Mouse (Mus musculus) gastrocnemius, postnatal 14 days (tissue): ENCODE data around the gene Dnajb8. TPM values are rescaled to one million over a fixed set of nuclear protein-coding genes. Genes with fewer than 3 reads are reported as not detected.

Experiments used
- DNase-seq: peaks from one replicate; pipeline ENCODE4 v3.0.0; 2021; ENCODE audit warnings: mixed read lengths
- intact Hi-C: fragments of 180-260 bp; cut with DNase I; formaldehyde crosslinking; loops from one replicate; pipeline ENCODE4 v1.15.1; 2025; ENCODE audit warnings: low total_unique reads
- long read RNA-seq, 2 experiments: library from polyadenylated mRNA; stranded (forward); transcript quantifications; one replicate each; pipeline ENCODE4 v2.0.0; 2021
- total RNA-seq, 2 experiments: library from RNA; stranded (reverse); gene quantifications; 2 replicates each; pipeline ENCODE4 v1.2.3; 2021

The Dnajb8 gene
- not detected for total RNA-seq
- long read RNA-seq, experiment 1: 0 reads
- long read RNA-seq, experiment 2: 0 reads

DNA sequence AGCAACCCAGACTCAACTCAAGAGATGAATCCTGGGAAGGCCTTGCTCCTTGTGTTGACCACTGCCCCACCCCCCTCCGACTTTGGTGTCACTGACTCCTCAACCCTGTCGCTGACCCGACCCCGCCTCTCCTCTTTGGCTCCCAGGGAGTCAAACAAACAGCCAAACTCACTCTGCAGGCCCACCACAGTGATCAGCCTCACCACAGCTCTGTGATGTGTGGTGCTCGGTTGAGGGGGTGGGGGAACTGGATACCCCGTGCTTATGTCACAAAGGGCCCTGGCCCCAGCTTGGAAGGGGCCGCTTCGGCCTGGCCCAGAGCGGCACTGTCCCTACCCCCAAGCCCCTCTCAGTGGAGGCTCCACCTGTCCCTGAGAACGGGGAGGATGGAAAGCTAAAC, at the start of gene Dnajb8:
Gene Dnajb8 (plus strand): TSS at position 301 of the 400 bp plus-strand sequence.
- intact Hi-C loops: no loop called here
- DNase-seq: no peak

DNA sequence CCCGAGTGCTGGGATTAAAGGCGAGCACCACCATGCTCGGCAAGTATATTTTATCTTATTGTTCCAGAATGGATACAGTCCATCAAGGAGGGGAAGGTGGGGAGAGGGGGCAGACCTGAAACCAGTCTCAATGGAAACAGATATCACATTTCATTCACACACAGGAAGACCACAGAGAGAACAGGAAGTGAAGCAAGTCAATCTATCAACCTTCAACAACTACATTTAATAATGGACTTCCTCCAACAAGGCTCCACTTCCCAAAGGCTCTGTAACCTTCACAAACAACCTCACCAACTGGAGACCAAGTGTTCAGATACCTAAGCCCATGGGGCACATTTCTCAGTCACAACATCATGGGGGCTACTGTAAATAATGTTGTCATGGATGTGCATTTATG, 47.9 kb upstream of the Dnajb8 start:
- intact Hi-C loops: no loop called here
- no peak for DNase-seq

DNA sequence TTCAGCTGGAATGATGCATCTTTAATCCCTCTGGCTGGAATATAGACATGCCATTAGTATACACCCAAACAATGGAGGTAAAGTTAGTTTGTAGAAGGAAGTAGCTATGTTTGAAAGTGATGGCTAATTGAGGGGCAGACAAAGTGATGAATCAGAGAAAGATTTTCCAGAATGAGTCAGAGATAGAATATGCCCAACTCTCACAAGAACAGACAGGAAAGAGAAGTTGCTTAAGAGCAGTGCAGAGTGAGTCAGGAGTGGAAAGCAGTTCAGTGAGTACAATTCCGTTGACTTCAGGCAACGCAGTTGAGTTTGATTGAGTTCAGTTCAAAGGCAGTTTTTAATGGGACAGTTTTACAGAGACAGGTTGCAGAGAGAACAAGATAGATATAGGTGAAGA, 47.4 kb upstream of the Dnajb8 start:
- intact Hi-C loops: no loop called here

DNA sequence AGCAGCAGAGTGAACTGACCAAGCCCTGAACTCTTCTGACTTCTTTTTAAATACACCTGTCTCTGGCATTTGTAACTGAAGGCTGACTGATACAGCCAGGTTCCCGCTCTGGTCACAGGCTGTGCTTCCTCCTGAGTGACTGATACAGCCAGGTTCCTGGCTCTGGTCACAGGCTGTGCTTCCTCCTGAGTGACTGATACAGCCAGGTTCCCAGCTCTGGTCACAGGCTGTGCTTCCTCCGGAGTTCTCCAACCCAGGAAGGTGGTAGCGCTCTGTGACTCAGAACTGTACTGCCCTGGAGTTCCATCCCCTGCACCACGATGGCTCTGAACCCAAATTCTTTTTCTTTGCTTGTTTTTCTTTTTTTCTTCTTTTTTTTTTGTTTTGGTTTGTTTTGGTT, 37.4 kb upstream of the Dnajb8 start:
- no peak for DNase-seq
- intact Hi-C loops: loop anchor here (5.0 to 10.0 kb wide), 4 partner anchors 58 to 310 kb away; no protein-coding TSS in a partner anchor

More for the DNA sequence above, 47.4 kb upstream of the Dnajb8 start:
- DNase-seq: no peak

DNA sequence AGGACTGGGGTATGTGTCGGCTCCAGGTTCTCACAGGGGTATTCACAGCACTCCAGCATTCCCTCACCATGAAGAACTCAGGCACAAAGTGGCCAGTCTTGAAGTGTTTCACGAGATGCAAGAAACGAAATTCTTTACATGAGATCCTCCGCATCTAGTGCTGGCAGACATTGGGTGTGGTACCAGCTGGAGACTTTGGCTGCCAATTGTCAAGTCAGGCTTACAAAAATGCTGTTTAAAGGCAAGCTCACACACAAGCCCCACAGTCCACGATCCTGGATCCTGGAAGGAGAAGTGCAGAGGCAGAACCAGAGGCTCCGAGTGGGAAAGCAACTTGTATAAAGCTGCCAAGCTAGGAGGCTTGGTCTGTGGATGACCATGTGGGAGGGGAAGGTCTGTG, 33.9 kb upstream of the Dnajb8 start:
- DNase-seq: no peak
- intact Hi-C loops: loop anchor here (5.0 to 10.0 kb wide), 4 partner anchors 54 to 307 kb away; no protein-coding TSS in a partner anchor

DNA sequence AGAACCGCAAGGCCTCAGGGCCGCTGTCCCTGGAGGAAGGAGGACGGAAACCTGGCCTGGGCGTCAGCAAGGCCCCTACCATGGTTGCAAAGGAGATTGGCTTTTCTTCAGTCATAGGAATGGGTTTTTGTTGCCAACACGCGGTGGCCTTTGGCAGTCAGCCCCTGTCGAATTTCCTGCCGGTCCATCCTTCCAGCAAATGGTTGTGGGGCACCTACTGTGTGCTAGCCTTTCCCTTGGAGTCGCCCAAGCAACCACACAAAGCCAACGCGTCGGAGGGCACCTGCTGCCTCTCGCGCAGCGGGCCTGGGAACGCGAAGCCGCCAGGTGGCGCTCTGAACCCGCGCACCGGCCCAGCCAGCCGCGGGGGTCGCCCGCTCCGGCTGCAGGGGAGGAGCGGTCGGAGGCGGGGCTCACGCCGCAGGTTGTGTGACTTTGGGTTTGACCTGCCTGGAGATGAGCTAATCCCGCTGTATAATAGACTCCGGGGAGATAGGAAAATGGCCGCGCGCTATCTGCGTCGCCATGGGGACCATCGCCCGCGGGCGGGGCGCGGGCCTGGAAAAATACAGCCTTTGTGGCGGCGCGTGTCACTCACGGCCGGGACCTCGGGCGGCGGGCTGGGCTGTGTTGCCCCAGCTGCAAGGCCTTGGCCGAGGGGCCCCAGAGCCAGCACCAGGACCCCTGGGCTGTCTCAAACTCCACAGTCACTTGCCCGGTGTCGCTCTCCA, 32.6 kb upstream of the Dnajb8 start:
- peak; percentile 51 for DNase-seq
- intact Hi-C loops: loop anchor here (5.0 to 10.0 kb wide), 5 partner anchors 53 to 305 kb away; no protein-coding TSS in a partner anchor

DNA sequence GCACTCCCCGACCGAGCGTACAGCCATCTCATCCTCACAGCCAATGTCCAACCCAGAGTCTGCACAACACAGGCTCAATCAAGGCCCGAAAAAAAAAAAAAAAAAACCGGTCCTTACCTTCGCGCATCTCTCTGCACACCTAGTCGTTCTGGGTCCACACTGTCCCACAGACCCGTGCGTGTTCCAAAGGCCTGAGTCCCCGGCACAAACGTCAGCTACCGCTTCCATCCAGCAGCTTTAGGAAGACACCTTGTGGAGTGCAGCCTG, 32.1 kb upstream of the Dnajb8 start:
- intact Hi-C loops: loop anchor here (10.0 kb wide), 1 partner anchor 225 kb away; no protein-coding TSS in a partner anchor
- DNase-seq: no peak

DNA sequence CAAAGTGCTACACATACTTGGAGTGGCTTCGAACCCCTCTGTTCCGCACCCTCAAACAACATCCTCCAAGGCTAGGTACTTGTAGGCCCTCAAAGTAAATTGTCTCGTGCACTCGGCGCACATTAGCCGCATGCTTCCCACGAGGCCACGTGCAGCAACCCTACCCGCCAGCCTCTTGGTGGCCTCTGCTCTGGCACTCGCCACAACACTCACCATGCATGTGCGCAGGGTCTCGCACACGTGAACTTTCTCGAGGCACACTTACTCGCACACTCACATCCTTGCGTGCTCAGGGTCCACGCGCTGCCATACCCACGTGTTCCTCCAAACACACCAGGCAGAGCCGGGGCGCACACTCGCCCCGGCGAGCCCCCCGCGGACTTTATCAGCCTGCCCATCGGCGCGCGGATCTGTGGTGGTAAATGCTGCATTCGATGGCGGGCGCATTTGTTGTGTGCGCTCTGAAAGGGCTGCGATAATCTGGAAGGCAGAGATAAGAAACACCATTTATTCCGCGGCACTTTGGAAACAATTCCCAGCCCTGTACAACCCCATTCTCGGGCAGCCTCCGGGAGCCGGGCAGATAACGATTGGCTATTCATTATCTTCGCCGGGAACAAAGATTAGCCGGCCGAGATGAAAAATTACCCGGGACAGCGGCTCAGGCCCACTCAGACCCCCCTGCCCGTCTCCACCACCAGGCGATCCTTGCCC, 31.6 kb upstream of the Dnajb8 start:
- no peak for DNase-seq
- intact Hi-C loops: loop anchor here (10.0 kb wide), 1 partner anchor 224 kb away; no protein-coding TSS in a partner anchor

DNA sequence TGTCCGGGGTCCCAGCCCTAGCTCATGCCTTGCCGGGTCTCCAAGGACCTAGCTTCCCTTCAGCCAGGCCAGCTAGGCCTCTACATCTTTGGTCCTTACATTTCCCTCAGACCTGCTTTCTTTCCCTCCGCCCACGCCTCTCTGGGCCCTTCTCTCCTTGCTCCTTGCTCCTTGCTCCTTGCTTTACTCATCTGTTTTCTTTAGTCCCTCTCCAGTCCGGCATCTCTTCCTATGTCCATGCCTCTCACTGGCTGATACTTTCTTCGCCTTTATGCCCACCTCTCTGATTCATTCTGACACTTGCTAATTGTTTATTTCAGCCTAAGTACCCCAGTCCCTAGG, 31.1 kb upstream of the Dnajb8 start:
- DNase-seq: no peak
- intact Hi-C loops: loop anchor here (10.0 kb wide), 1 partner anchor 224 kb away; no protein-coding TSS in a partner anchor

DNA sequence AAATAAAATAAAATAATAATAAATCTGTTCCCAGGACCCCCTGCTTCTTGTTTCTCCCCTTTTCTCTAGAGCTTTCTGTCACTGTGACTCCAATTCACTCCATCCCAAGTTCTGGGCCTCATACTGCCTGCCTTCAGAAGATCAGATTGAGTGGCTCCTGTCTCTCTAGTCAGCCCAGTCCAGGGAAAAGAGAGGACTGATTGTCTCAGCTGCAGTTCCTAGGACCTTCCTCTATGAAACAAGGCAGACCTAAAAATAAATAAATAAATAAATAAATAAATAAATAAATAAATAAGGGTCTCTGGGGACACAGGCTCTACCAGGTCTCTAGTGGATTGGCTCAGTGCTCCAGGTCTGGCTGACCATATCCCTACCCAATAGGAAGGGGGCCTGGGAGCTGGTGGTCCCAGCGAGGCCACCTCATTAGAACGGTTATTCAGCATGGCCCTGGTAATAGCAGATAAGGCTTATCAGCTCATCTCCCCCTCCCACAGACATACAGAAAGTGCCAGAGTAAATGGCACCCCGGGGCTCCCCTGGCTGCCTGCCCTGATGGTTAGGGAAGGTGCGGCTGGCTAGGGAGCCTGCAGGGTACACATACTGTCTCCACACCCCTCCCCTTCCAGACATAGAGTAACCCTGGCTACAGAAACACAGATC, 30.5 kb upstream of the Dnajb8 start:
- intact Hi-C loops: loop anchor here (10.0 kb wide), 1 partner anchor 223 kb away; no protein-coding TSS in a partner anchor
- no peak for DNase-seq

DNA sequence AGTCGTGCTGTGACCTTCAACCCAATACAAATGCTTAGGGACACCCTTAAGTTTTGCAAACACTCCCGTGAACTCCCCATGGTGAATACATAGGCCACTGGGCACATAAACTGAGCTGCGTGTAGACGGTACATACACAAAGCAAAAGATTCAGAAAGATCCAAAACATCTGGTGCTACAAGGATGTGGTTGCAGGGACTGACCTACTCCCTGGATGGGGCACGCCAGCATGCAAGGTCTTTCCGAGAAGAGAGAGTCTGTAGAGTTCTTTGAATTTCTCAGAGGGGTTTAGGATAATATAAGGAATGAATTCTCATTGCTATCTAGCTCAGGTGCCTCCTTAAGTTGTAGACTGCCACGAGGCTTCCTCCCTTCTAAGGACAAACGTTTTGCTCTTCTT, 29.3 kb upstream of the Dnajb8 start:
- DNase-seq: no peak
- intact Hi-C loops: loop anchor here (10.0 kb wide), 1 partner anchor 222 kb away; no protein-coding TSS in a partner anchor

DNA sequence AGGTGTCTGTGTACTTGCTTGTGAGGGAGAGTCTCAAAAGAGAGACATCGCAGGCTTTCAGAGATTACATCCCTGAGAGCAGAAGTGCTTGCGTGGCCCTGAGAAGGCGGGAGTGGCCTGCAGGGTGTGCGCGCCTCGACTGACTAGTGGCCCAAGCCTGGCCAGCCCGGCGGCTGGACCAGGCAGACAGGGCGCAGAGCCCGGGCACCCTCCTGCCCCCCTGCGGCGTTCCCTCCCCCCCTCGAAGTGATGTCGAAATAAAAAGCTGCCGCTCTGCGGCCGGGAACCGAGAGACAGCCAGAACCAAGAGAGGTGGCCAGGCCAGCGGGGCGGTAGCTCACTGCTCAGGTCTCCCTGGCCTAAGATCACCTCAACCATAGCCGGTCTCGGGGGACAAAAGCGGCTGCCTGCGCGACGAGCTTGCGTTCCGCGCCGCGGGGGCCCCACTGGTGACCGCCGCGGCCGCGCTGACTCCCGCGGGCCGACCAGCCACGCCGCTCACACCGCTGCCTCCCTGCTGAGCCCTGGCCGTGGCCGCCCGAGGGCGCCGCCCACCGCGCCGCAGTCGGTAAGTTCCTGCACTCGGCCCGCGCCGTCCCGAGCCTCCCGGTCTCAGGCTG, 28.5 kb upstream of the Dnajb8 start, which contains the start of gene Gata2:
Gene Gata2 (plus strand): TSS at position 459 of the 620 bp plus-strand sequence.
- no peak for DNase-seq
- intact Hi-C loops: loop anchor here (10.0 kb wide), 1 partner anchor 221 kb away; no protein-coding TSS in a partner anchor

DNA sequence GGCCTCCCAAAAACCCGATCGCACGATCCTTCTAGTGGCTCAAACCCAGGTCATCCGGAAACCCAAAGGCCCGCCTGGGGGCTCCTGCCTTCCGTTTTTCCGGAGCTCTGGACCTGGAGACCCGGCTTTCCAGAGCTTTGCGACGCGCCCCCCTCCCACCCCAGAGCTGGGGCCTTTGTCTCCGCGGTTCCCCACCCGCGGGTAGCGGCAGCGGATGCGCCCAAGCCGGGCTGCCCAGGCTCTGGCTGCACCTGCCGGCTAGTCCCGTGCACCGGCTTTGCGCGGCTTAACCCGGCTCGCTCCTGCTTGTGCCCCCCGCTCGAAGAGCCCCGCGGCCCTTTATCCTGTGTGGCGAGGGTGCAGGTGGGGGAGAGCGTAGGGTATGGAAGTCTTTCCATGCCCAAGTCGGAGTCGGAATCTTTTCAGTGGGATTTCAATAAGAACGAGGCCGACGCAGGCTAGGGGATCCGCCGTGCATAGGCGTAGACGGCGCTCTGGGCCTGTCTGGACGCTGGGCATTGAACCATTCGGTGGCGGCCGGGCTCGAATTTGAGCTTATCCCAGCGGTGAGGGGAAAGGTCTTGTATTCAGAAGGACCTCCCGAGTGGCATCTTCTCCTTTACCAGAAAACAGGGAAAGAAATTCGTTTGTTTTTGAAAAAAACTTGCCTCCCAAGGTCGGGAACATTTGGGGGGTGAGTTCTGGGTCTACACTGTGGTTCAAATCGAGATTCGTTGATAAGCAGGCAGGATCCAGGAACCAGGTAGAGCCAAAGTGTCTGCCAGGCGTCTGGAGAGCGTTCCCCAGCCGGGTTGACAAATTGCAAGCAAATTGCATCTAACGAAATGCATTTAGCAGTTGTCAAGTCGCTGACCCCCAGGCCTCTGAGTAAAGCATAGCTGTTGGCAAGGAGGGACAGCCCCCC, 27.8 kb upstream of the Dnajb8 start:
- intact Hi-C loops: loop anchor here (10.0 kb wide), 1 partner anchor 220 kb away; no protein-coding TSS in a partner anchor
- DNase-seq: no peak

DNA sequence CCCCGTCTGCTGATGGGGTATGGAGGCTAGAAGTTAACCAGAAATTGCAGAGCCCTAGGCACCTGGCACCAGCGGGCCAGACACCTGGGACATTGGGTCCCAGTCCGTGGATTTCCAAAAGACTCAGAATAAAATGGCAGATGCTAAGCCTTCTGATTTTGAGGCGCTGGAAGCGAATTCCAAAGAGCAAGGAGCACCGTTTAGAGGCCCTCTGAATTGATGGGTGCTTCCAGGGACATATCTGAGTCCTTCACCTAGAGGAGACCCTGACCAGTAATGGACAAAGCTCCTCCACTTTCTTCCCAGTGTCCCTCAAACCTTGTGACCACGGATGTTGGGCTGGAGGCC, 27.1 kb upstream of the Dnajb8 start:
- intact Hi-C loops: loop anchor here (10.0 kb wide), 1 partner anchor 220 kb away; no protein-coding TSS in a partner anchor
- DNase-seq: no peak

DNA sequence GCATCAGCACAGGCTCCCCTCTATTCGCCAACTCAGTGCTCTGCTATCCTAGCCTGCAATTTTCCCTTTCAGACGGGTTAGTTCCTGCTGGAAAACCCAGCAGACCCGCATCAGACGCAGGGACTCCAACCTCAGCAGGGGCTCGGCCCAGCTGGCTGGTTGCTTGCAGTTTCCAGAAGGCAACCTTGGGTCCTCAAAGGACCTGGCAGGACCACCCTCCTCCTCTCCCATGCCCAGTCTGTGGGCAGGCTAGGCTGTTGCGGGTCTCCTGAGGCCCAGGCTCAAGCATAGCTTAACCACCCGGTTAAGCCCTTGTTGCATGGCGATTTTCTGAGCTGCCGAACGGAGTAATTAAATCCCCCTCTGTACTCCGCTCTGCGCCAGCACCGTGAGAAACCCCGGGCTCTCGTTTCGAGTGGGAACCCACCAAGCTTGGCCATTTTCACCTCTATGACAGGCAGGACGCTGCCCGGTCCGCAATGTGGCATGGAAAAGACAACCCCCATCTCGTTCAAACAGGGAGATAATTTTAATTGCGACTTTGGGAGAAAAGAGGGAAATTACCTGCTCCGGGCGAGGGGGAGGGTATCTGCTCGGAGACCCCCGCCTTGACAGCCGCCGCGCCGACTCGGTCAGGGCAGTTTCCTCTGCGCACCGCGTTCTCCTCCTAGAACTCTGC, 25.9 kb upstream of the Dnajb8 start:
- DNase-seq: no peak
- intact Hi-C loops: loop anchor here (10.0 kb wide), 1 partner anchor 219 kb away; no protein-coding TSS in a partner anchor

DNA sequence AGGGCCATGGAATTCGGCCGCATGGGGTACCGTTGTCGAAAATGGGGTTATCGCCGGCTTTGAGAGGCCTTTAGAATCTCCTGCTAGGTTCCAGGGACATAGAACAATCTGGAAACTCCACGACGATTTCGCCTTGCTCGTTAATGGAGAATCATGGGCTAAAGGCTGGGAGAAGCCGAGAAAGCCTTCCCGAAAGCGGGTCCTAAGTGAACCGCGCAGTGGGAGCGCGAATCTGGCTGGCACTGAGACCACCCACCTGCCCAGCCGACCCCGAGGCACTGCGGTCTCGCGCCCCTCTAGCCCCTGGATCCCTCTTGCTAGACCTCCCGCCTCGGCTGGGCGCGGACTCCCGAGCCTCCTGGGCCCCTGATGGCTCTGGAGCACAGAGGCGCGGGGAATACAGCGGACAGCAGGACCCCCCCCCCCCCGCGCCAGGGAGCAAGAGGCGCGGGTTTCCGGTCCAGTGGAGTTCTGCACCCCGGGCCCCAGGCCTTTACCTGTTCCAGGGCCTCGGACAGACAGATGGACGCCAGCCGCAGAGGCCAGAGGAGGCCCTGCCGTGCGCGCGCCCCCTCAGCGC, 25.2 kb upstream of the Dnajb8 start:
- intact Hi-C loops: loop anchor here (10.0 kb wide), 1 partner anchor 218 kb away; no protein-coding TSS in a partner anchor
- DNase-seq: no peak

DNA sequence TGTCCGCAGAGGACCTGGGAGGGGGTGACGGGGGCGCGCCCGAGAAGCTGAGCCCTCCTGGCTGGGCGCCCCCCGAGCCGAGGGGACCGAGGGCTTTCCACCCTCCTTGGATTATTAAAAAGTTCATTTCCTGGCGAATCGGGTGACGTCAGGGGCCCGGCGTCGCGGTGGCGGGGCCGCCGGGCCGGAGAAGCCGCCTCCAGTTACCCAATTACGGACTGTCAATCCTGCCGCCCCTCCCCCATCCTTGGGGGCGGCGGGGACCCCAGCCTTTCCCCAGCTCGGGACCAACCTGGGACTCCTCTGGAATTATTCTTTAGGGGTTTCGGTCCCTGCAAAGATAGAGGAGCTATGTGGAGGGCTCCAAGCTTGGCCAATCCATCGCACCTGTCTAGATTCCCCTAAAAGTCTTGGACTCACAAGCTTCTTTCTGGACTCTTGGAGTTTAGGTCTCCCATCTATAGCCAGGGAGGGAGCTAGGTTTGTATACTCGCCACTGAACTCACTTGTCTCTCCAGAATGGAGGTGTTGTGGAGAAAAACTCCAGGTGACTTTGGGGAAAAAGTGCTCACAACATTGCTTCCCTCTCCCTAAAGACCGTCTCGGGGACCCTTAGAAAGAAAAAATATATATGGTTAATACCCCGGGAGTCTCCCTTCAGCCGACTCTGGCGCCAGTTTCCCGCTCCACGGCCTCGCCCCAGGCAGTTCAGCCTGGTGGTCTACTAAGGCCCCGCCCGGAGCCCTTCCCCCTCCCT, 24.6 kb upstream of the Dnajb8 start:
- no peak for DNase-seq
- intact Hi-C loops: loop anchor here (10.0 kb wide), 1 partner anchor 217 kb away; no protein-coding TSS in a partner anchor
